Mouse (Mus musculus) neural tube, embryonic 12.5 days (tissue): ENCODE data around the gene Edem2. TPM values are rescaled to one million over a fixed set of nuclear protein-coding genes. Genes with fewer than 3 reads are reported as not detected.

Source experiments
- polyA plus RNA-seq: library from polyadenylated mRNA; unstranded; fragments of >200 nt; fragmentation: Nextera tagmentation; extraction: Ambion mirVana; gene quantifications from 2 replicates; pipeline ENCODE4 v1.2.1, GENCODE M21; 2016

Gene Edem2
- polyA plus RNA-seq, 1 experiment from 2014 or later, result 37.4 TPM

Other genes starting within 250 kb of the Edem2 start
- 27.9 and 31.2 TPM in 2 replicates for gene Acss2, start 211.5 kb downstream of the Edem2 start, polyA plus RNA-seq
- 50.1 and 51.1 TPM in 2 replicates for gene Ggt7, start 211.2 kb downstream of the Edem2 start, polyA plus RNA-seq
- gene Gss, start 136.7 kb downstream of the Edem2 start, polyA plus RNA-seq, result 15.5 and 16.1 TPM in 2 replicates
- 0.78 and 1.3 TPM in 2 replicates for gene Myh7b, start 118.3 kb downstream of the Edem2 start, polyA plus RNA-seq
- gene Trpc4ap, start 37.1 kb downstream of the Edem2 start, polyA plus RNA-seq, result 187 and 188 TPM in 2 replicates
- not detected in 2 replicates for gene Gm17581, start 6.4 kb upstream of the Edem2 start, polyA plus RNA-seq
- 3.8 and 4.0 TPM in 2 replicates for gene Procr, start 21.6 kb upstream of the Edem2 start, polyA plus RNA-seq
- gene Mmp24, start 45.9 kb upstream of the Edem2 start, polyA plus RNA-seq, result 7.3 and 8.8 TPM in 2 replicates
- 20.8 and 23.7 TPM in 2 replicates for gene BC029722, start 90.0 kb upstream of the Edem2 start, polyA plus RNA-seq
- 173 and 177 TPM in 2 replicates for gene Eif6, start 97.5 kb upstream of the Edem2 start, polyA plus RNA-seq
- 0.63 TPM in 2 replicates for gene Fam83c, start 105.4 kb upstream of the Edem2 start, polyA plus RNA-seq
- gene Uqcc1, start 200.8 kb upstream of the Edem2 start, polyA plus RNA-seq, result 74.5 and 74.6 TPM in 2 replicates
- not detected in 2 replicates for gene Gm15557, start 211.3 kb upstream of the Edem2 start, polyA plus RNA-seq
- gene Gdf5, start 215.9 kb upstream of the Edem2 start, polyA plus RNA-seq, result 1.2 and 2.0 TPM in 2 replicates
- gene Cep250, start 227.0 kb upstream of the Edem2 start, polyA plus RNA-seq, result 19.3 and 23.0 TPM in 2 replicates